Mouse (Mus musculus) E14TG2a.4 (cell line): Measurements from ENCODE around the gene Slc50a1.

ENCODE experiments used
- CTCF ChIP-seq: conservative IDR thresholded peaks from 2 replicates; pipeline ENCODE4 v1.5.1; 2014; ENCODE audit warnings: low read length
- NANOG ChIP-seq: IDR thresholded peaks from 2 replicates; pipeline ENCODE4 v1.6.1; 2014; ENCODE audit warnings: borderline replicate concordance, low read length, mixed read lengths

DNA sequence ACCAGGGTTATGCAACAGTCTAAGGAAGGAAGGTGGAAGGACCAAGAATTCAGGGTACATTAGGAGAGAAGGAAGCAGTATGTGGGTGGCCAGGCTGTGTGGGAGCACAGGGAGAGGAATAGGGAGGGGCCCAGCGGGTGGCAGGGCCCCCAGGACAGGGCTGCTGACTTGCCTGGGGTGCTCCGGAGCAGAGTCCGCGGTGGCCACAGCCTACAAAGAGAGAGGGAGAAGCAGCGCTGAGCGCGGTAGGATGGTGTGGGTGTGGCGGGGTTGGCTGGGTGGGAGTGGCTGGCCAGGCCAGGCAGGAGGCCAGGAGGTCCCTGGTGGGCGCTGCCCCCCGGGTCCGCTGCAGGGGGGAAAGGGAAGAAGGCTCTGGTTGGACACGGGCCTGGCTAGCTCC lies 31.9 kb downstream of the Slc50a1 start:
- TF ChIP-seq NANOG (no peak), CTCF (no peak)
